Mouse (Mus musculus) heart, postnatal 25 days (tissue): Measurements from ENCODE around the gene Lrrc74b. TPM values are rescaled to one million over a fixed set of nuclear protein-coding genes. Genes with fewer than 3 reads are reported as not detected.

Experiments used
- DNase-seq: peaks from one replicate; pipeline ENCODE4 v3.0.0; 2022; ENCODE audit warnings: low spot score
- intact Hi-C: fragments of 180-260 bp; cut with DNase I; formaldehyde crosslinking; loops from one replicate; pipeline ENCODE4 v1.15.1; 2025
- total RNA-seq, 2 experiments: library from RNA; stranded (reverse); gene quantifications; 2 replicates each; pipeline ENCODE4 v1.2.3; 2021

The Lrrc74b gene
- under 1 TPM in 1 of 2 experiments, not detected in 1; 0.17 TPM for total RNA-seq

DNA sequence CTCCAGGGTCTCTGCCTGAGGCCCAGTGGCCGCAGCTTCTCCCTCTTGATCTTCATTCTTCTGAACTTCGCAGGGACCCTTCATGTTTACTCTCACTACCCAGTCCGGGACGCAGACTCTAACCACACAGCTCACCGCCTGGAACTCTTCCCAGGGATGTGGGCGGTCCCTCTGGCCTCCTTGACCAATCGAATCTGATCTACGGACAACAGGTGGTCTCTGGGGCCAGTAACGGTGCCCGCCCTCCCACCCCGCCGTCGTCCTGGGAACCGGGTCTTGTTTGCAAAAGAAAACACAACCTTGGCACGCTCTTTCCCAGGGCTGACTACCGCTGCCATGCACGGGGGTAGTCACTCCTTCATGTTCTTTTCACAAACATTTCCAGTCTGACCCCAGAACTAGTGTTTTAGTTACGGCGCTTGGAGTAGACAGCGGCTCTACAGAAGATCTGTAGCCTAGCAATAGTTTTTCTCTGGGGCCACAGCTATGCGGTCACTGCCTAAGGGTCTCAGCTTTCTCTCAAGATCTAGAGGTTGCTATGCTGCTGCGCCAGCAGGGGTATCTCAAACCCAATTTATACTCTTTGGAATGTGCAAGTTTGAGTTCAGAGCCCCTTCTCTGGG is at the start of gene Lrrc74b:
Gene Lrrc74b (minus strand): TSS at position 120 of the 623 bp plus-strand sequence.
- DNase-seq = peak; percentile 40
- intact Hi-C loops = no loop called here

DNA sequence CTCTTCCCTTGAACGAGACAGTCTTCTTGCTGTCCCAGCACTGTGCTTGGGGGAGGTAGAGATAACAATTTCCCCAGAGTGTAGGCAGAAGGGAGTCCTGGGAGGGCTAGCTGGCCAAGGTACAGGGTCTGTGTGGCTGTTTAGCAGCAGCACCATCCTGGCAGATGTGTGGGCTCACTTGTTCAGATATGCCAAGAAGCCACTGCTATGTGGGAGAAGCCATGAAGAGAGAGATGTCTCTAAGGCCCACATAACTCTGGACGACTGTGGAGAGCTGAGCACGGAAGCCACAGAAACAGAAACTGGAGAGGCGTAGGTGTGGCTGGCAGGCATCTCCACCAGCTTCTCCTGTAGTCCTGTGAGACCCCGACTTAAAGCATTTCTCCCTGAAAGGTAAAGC is 44.6 kb upstream of the Lrrc74b start:
- no peak for DNase-seq
- intact Hi-C loops = no loop called here

DNA sequence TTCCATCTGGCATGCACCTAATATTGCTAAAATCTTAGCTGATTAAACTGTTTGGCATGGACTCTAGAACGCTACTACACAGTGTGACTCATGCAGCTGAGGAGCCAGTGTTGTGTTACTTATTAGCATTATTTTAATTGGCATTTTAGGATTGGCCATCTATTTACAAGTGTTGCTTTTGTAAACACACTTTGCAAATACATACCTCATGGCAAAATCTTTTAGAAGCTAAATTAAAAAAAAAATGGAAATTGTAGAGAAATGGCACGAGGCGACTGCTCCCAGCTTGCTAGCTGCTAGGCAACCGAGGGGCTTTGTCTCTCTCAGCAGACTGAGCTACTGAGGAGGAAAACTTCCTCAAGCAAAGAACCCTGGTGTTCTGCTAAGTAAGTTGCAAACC is 43.9 kb upstream of the Lrrc74b start:
- intact Hi-C loops = no loop called here
- no peak for DNase-seq

DNA sequence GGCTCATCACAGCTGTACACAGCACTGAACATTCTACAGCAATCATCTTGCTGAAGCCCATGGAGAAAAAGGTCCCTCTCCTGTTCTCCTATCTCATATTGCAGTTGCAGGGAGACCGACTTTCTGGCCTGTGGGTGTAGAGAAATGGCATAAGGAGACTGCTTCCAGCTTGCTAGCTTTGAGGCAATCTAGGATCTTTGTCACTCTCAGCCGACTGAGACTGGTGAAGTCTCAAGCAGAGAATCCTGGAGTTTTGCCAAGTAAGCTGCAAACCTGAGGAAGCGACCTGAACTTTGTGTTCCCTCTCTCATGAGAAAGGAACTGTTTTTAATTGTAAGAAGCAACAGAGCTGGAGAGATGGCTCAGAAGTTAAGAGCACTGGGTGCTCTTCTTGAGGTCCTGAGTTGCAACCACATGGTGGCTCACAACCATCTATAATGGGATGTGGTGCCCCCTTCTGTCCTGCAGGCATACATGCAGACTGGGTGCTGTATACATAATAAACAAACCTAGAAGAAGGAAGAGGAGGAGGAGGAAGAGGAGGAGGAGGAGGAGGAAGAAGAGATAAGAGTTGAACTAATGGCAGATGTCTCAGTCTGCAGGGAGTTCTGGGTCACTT is 40.0 kb upstream of the Lrrc74b start:
- intact Hi-C loops = no loop called here
- DNase-seq = no peak

GRCm38 (mm10) chr16:17590731-17591130 is 29.7 kb upstream of the Lrrc74b start:
- DNase-seq = no peak
- intact Hi-C loops = no loop called here

DNA sequence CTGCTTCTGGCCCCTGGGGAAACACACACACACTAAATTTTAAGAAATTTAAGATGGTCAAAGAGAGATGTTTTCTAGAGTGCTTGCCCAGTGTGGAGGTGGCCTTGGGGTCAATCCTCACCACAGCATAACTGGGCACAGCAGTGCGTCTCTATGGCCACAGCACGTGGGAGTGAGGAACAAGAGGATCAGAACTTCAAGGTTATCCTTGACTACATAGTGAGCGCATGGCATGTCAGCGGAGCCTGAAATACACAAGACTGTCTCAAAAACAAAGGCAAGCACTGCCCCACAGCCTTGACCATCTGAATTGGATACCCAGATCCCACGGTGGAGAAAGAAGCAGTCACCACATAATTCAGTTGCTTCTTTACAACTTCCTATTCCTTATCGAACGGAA is 23.5 kb upstream of the Lrrc74b start:
- intact Hi-C loops = no loop called here

GRCm38 (mm10) chr16:17583064-17583463 is 22.0 kb upstream of the Lrrc74b start, which contains the start of gene Slc7a4:
Slc7a4 (minus strand) TSS chr16:17583214.
- intact Hi-C loops = no loop called here
- DNase-seq = no peak

More for the DNA sequence above, 23.5 kb upstream of the Lrrc74b start:
- DNase-seq = no peak

DNA sequence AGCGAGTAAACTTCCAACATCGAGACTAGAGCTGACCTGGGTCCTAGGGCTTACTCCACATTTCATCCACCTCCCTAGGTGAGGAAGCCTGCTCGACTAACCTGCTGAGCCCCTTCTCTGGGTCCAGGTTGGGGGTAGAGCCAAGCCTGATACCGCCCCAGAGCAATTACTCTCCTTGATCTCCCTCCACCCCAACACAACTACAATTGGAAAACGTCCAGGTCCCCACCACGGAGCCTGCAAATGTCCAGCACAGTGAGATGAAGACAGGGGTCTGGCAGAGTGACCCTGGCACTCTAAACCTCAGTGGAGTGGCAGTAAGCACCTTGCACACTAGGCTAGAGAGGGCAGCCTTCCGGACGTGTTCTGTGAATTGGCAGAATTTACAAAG is 15.8 kb upstream of the Lrrc74b start:
- no peak for DNase-seq
- intact Hi-C loops = no loop called here

GRCm38 (mm10) chr16:17575870-17576824 is 15.1 kb upstream of the Lrrc74b start:
- DNase-seq = no peak
- intact Hi-C loops = no loop called here

- intact Hi-C loops = no loop called here
- DNase-seq = no peak
Measured at GRCm38 (mm10) chr16:17566186-17566585, 5.1 kb upstream of the Lrrc74b start.

DNA sequence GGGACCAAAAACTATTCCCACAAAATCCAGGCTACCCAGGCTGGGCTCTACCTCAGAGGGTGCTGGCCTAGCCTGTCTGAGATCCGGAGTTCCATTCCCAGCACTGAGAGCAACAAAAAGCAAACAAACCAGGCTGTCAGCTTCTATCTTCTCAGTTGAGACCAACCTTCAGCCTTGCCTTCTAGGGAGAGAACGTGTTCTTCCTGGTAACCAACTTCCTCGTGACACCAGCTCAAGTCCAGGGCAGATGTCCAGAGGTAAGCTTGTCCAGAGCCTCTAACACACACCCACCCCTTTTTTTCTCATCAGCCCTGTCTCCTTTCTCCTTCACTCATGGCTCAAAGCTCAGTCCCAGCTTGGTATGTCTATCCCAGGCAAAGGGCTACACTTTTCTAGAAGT is 3.7 kb upstream of the Lrrc74b start:
- no peak for DNase-seq

GRCm38 (mm10) chr16:17564221-17564620 is 3.2 kb upstream of the Lrrc74b start:
- no peak for DNase-seq
- intact Hi-C loops = no loop called here

More for the DNA sequence above, 3.7 kb upstream of the Lrrc74b start:
- intact Hi-C loops = no loop called here

- DNase-seq = no peak
- intact Hi-C loops = no loop called here
Measured at GRCm38 (mm10) chr16:17563580-17563979, 2.5 kb upstream of the Lrrc74b start.

GRCm38 (mm10) chr16:17561751-17562208 is 733 bp upstream of the Lrrc74b start, which contains the start of gene P2rx6:
P2rx6 (plus strand) TSS chr16:17561885.
- DNase-seq = peak; percentile 29
- intact Hi-C loops = no loop called here

GRCm38 (mm10) chr16:17559396-17560027 is 1.5 kb downstream of the Lrrc74b start:
- intact Hi-C loops = loop anchor here (10.0 kb wide), 1 partner anchor 255 kb away; no protein-coding TSS in a partner anchor
- no peak for DNase-seq

- no peak for DNase-seq
- intact Hi-C loops = loop anchor here (1.0 to 10.0 kb wide), 2 partner anchors 55 to 256 kb away; no protein-coding TSS in a partner anchor
Measured at GRCm38 (mm10) chr16:17558811-17559210, 2.2 kb downstream of the Lrrc74b start.

DNA sequence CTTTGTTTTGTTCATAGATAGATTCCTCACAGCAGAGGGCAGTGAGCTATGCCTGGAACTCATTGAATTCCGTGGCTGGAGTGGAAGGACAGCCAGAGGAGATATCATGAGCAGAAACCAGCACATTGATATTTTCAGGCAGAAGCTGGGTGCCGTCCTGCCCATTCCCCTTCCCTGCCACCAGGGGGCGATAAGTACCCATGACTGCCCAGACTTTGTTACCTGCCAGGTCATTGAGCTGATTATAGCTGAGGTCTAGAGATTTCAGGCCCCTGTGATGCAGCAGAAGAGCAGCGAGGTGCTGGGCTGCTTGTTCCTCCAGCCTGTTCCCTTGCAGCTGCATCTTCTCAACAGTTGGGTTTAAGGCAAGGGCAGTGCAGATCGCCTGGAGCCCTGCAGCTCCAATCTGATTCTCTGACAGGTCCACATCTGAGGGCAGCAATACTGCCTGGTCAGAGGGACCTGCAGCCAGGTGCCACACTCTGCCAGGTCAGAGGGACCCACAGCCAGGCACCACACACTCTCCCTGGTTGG is 3.0 kb downstream of the Lrrc74b start:
- intact Hi-C loops = loop anchor here (1.0 to 10.0 kb wide), 2 partner anchors 56 to 257 kb away; no protein-coding TSS in a partner anchor
- no peak for DNase-seq

DNA sequence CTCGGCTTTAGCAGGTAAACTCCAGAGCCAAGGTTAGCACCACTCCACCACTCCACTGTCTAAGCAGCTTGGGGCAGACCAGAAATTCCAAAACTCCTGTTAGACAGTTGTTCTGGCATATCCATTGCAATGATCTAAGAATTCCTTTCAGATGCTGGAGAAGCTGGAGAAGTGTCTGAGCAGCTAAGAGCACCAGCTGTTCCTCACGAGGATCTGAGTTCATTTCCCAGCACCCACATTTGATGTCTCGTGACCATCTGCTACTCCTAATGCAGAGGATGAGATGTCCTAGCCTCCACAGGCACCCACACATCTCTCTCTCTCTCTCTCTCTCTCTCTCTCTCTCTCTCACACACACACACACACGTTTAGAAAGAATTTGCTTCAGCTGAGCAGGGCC is 4.1 kb downstream of the Lrrc74b start:
- intact Hi-C loops = loop anchor here (10.0 kb wide), 1 partner anchor 258 kb away; no protein-coding TSS in a partner anchor
- no peak for DNase-seq

- intact Hi-C loops = loop anchor here (10.0 kb wide), 1 partner anchor 259 kb away; no protein-coding TSS in a partner anchor
- DNase-seq = no peak
Measured at GRCm38 (mm10) chr16:17556180-17556579, 4.9 kb downstream of the Lrrc74b start.
